Mouse (Mus musculus): ENCODE measurements around the gene Arpp21. TPM values are rescaled to one million over a fixed set of nuclear protein-coding genes. Genes with fewer than 3 reads are reported as not detected.

Gene Arpp21
- polyA plus RNA-seq, 1 experiment from 2014 or later, result 0.82 TPM

GRCm38 (mm10) chr9:112233378-112233777, 2.4 kb downstream of the Arpp21 start:
- H3K9ac ChIP-seq (ENCODE audit: low read depth, low read length), result no peak overlapping the region
- no peak for TF ChIP-seq CTCF (IDR thresholded peaks at IDR 0.05; ENCODE audit: low read depth)
- WGBS, result 77% methylated on average over 6 of the region's 6 CpGs
- no peak overlapping the region for H3K4me3 ChIP-seq (ENCODE audit: low read depth, low read length)
- H3K4me1 ChIP-seq (replicated peaks; ENCODE audit: control insufficient read depth, insufficient read depth, low read length), result no peaks in the 10 kb centered on the region
- H3K27ac ChIP-seq (ENCODE audit: low read depth, low read length), result no peak overlapping the region
- no peak for ATAC-seq
- peaks cover 23% of the 10 kb centered on the region for H3K27me3 ChIP-seq (replicated peaks; ENCODE audit: control insufficient read depth, insufficient read depth, low read length)
- H3K4me2 ChIP-seq (replicated peaks; ENCODE audit: low read depth), result no peak overlapping the region
- H3K36me3 ChIP-seq (ENCODE audit: control insufficient read depth, insufficient read depth), result no peaks in the 10 kb centered on the region
- H3K9me3 ChIP-seq (ENCODE audit: control insufficient read depth), result no peaks in the 10 kb centered on the region

- Histone ChIP-seq H3K9ac (ENCODE audit: low read depth, low read length) (no peak overlapping the region), H3K4me1 (replicated peaks; ENCODE audit: control insufficient read depth, insufficient read depth, low read length) (no peaks in the 10 kb centered on the region), H3K27me3 (replicated peaks; ENCODE audit: control insufficient read depth, insufficient read depth, low read length) (peaks cover 23% of the 10 kb centered on the region), H3K36me3 (ENCODE audit: control insufficient read depth, insufficient read depth) (no peaks in the 10 kb centered on the region), H3K4me3 (ENCODE audit: low read depth, low read length) (no peak overlapping the region), H3K4me2 (replicated peaks; ENCODE audit: low read depth) (no peak overlapping the region), H3K27ac (ENCODE audit: low read depth, low read length) (no peak overlapping the region), H3K9me3 (ENCODE audit: control insufficient read depth) (no peaks in the 10 kb centered on the region)
- TF ChIP-seq CTCF (IDR thresholded peaks at IDR 0.05; ENCODE audit: low read depth), result no peak
- 67% methylated on average over 8 of the region's 8 CpGs for WGBS
- no peak for ATAC-seq
These were observed 3.7 kb downstream of the Arpp21 start for GRCm38 (mm10) chr9:112231935-112232575.

GRCm38 (mm10) chr9:112231383-112231782, 4.4 kb downstream of the Arpp21 start:
- Histone ChIP-seq H3K36me3 (ENCODE audit: control insufficient read depth, insufficient read depth) (no peaks in the 10 kb centered on the region), H3K27me3 (replicated peaks; ENCODE audit: control insufficient read depth, insufficient read depth, low read length) (peaks cover 23% of the 10 kb centered on the region), H3K4me3 (ENCODE audit: low read depth, low read length) (no peak overlapping the region), H3K9ac (ENCODE audit: low read depth, low read length) (no peak overlapping the region), H3K4me1 (replicated peaks; ENCODE audit: control insufficient read depth, insufficient read depth, low read length) (no peaks in the 10 kb centered on the region), H3K9me3 (ENCODE audit: control insufficient read depth) (no peaks in the 10 kb centered on the region), H3K4me2 (replicated peaks; ENCODE audit: low read depth) (no peak overlapping the region), H3K27ac (ENCODE audit: low read depth, low read length) (no peak overlapping the region)
- TF ChIP-seq CTCF (IDR thresholded peaks at IDR 0.05; ENCODE audit: low read depth), result no peak
- no peak for ATAC-seq
- WGBS, result 83% methylated on average over 5 of the region's 5 CpGs

- no peak overlapping the region for H3K4me2 ChIP-seq (replicated peaks; ENCODE audit: low read depth)
- no peaks in the 10 kb centered on the region for H3K36me3 ChIP-seq (ENCODE audit: control insufficient read depth, insufficient read depth)
- no peak overlapping the region for H3K4me3 ChIP-seq (ENCODE audit: low read depth, low read length)
- ATAC-seq, result no peak
- no peaks in the 10 kb centered on the region for H3K4me1 ChIP-seq (replicated peaks; ENCODE audit: control insufficient read depth, insufficient read depth, low read length)
- no peaks in the 10 kb centered on the region for H3K9me3 ChIP-seq (ENCODE audit: control insufficient read depth)
- no peak overlapping the region for H3K27ac ChIP-seq (ENCODE audit: low read depth, low read length)
- H3K9ac ChIP-seq (ENCODE audit: low read depth, low read length), result no peak overlapping the region
- TF ChIP-seq CTCF (IDR thresholded peaks at IDR 0.05; ENCODE audit: low read depth), result no peak
- WGBS, result 81% methylated on average over 4 of the region's 4 CpGs
- peaks cover 21% of the 10 kb centered on the region for H3K27me3 ChIP-seq (replicated peaks; ENCODE audit: control insufficient read depth, insufficient read depth, low read length)
These were observed 4.9 kb downstream of the Arpp21 start for GRCm38 (mm10) chr9:112230716-112231361.

GRCm38 (mm10) chr9:112228470-112228869, 7.3 kb downstream of the Arpp21 start:
- Histone ChIP-seq H3K27me3 (replicated peaks; ENCODE audit: control insufficient read depth, insufficient read depth, low read length) (0 out of 2 replicates have a peak, but pooled peaks cover 3% of the 10 kb centered on the region), H3K4me2 (replicated peaks; ENCODE audit: low read depth) (no peak overlapping the region), H3K4me1 (replicated peaks; ENCODE audit: control insufficient read depth, insufficient read depth, low read length) (no peaks in the 10 kb centered on the region), H3K9ac (ENCODE audit: low read depth, low read length) (no peak overlapping the region), H3K9me3 (ENCODE audit: control insufficient read depth) (no peaks in the 10 kb centered on the region), H3K27ac (ENCODE audit: low read depth, low read length) (no peak overlapping the region), H3K4me3 (ENCODE audit: low read depth, low read length) (no peak overlapping the region), H3K36me3 (ENCODE audit: control insufficient read depth, insufficient read depth) (no peaks in the 10 kb centered on the region)
- TF ChIP-seq CTCF (IDR thresholded peaks at IDR 0.05; ENCODE audit: low read depth), result no peak
- WGBS, result 74% methylated on average over 3 of the region's 3 CpGs
- no peak for ATAC-seq

GRCm38 (mm10) chr9:112227174-112227573, 8.6 kb downstream of the Arpp21 start:
- no peak overlapping the region for H3K9ac ChIP-seq (ENCODE audit: low read depth, low read length)
- H3K27me3 ChIP-seq (replicated peaks; ENCODE audit: control insufficient read depth, insufficient read depth, low read length), result 0 out of 2 replicates have a peak, but pooled peaks cover 3% of the 10 kb centered on the region
- no peak for ATAC-seq
- H3K4me3 ChIP-seq (ENCODE audit: low read depth, low read length), result no peak overlapping the region
- no peaks in the 10 kb centered on the region for H3K4me1 ChIP-seq (replicated peaks; ENCODE audit: control insufficient read depth, insufficient read depth, low read length)
- TF ChIP-seq CTCF (IDR thresholded peaks at IDR 0.05; ENCODE audit: low read depth), result no peak
- WGBS, result 52% methylated on average over 13 of the region's 13 CpGs
- no peaks in the 10 kb centered on the region for H3K36me3 ChIP-seq (ENCODE audit: control insufficient read depth, insufficient read depth)
- no peak overlapping the region for H3K27ac ChIP-seq (ENCODE audit: low read depth, low read length)
- no peaks in the 10 kb centered on the region for H3K9me3 ChIP-seq (ENCODE audit: control insufficient read depth)
- no peak overlapping the region for H3K4me2 ChIP-seq (replicated peaks; ENCODE audit: low read depth)

All from intestine, postnatal 0 days (tissue).